Mouse (Mus musculus) forebrain, embryonic 13.5 days (tissue): ENCODE measurements at regions not wholly inside any gene's neighbourhood (a gene's known extent, or its start where the extent isn't known, plus 50 kb on each side); places are given as distances from the start of the nearest gene placed in this dataset.

Experiments
- ATAC-seq: fragments of 200-750 bp; cut with Nextera tagmentation; 2 replicates; pipeline ENCODE4 v1.8.0; 2017
- H3K27ac ChIP-seq: fragments of 300-500 bp; sonication (generic); 2 replicates; pipeline ENCODE4 v1.5.1; 2015; ENCODE audit warnings: inconsistent platforms, mild to moderate bottlenecking, moderate library complexity
- H3K27me3 ChIP-seq: fragments of 300-500 bp; sonication (generic); 2 replicates; pipeline ENCODE4 v1.6.1; 2015; ENCODE audit warnings: mild to moderate bottlenecking, inconsistent platforms
- H3K36me3 ChIP-seq: fragments of 300-500 bp; sonication (generic); 2 replicates; pipeline ENCODE4 v1.6.1; 2015; ENCODE audit warnings: mild to moderate bottlenecking, inconsistent platforms; ENCODE audit not compliant: poor library complexity, severe bottlenecking
- H3K4me1 ChIP-seq: fragments of 300-500 bp; sonication (generic); 2 replicates; pipeline ENCODE4 v1.6.1; 2015; ENCODE audit warnings: inconsistent platforms
- H3K4me2 ChIP-seq: fragments of 300-500 bp; sonication (generic); 2 replicates; pipeline ENCODE4 v1.6.1; 2015; ENCODE audit warnings: inconsistent platforms, mild to moderate bottlenecking, moderate library complexity
- H3K4me3 ChIP-seq: fragments of 300-500 bp; sonication (generic); 2 replicates; pipeline ENCODE4 v1.5.1; 2015; ENCODE audit warnings: mild to moderate bottlenecking, inconsistent platforms
- H3K9ac ChIP-seq: fragments of 300-500 bp; sonication (generic); 2 replicates; pipeline ENCODE4 v1.6.1; 2015; ENCODE audit warnings: mild to moderate bottlenecking, inconsistent platforms
- H3K9me3 ChIP-seq: fragments of 300-500 bp; sonication (generic); replicated peaks from 2 replicates; pipeline ENCODE4 v1.6.1; 2016; ENCODE audit warnings: inconsistent platforms
- WGBS: fragments of 180-500 bp; shearing (Covaris S2); methylation state at CpG from one replicate; pipeline ENCODE4 v1.1.7; 2015; 5-methylcytosine and 5-hydroxymethylcytosine counted together

DNA sequence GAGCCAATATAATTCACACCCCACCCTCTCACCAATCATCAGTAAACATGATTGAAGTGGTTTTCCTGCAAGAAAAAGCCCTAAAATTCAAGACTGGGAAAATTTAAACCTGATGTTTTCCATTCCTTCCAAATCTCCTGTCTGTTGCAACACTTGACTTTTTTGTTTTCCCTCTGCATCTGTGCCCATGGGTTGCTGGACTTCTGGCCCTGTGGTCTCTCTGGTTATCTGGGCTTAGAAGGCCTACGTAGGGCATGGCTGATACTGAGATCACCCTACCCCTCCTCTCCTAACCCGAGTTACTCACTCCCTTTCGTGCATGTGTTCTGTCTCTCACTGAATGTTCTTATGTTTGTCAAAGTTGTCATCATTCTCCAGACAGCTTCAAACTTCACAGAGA is 87.9 kb upstream of the Ghr start:
- no peak overlapping the region for H3K4me3 ChIP-seq
- no peaks in the 10 kb centered on the region for H3K27me3 ChIP-seq
- no peak overlapping the region for H3K9ac ChIP-seq
- ATAC-seq: no peak
- H3K27ac ChIP-seq: no peak overlapping the region
- no peaks in the 10 kb centered on the region for H3K9me3 ChIP-seq
- WGBS: 92% methylated on average over 3 of the region's 3 CpGs
- no peak overlapping the region for H3K4me2 ChIP-seq
- no peaks in the 10 kb centered on the region for H3K4me1 ChIP-seq
- no peaks in the 10 kb centered on the region for H3K36me3 ChIP-seq

DNA sequence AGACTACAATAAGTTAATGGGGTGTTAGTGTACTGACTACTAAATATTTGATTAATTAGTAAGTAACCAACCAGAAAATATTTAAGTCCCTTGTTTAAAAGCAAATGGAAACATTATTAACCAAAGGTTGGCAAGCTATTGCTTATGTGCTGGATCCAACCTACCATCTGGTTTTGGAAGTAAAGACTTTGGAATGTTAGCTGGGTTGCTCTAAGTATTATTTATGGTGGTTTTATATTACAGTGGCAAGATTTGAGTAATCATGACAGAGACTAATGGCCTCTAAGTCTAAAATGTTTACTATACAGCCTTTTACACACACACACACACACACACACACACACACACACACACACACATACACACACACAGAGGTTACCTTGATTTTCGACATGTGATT is 86.1 kb upstream of the Ghr start:
- H3K36me3 ChIP-seq: no peaks in the 10 kb centered on the region
- no peak for ATAC-seq
- H3K9me3 ChIP-seq: no peaks in the 10 kb centered on the region
- no peaks in the 10 kb centered on the region for H3K27me3 ChIP-seq
- no peak overlapping the region for H3K4me2 ChIP-seq
- H3K27ac ChIP-seq: no peak overlapping the region
- H3K4me1 ChIP-seq: no peaks in the 10 kb centered on the region
- WGBS: 85% methylated on average over 1 of the region's 1 CpGs
- no peak overlapping the region for H3K9ac ChIP-seq
- no peak overlapping the region for H3K4me3 ChIP-seq

DNA sequence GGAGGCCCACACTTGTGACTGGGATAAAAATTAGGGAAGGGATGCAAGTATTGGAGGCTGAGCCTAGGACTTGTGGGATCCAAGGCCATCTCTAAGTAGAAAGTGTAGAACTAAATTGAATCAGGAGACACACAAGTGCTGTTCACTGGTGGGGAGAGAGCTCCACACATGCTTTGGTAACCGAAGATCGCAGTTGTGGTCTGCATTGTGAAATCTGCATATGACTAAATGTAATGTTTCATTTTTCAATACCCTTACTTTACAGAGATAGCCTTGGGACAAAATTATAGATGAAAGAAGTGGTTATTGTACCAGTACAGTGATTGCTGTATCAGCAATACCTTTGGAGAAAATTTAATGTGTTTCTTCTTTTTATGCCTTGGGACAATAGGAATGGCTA is 85.6 kb upstream of the Ghr start:
- H3K4me1 ChIP-seq: no peaks in the 10 kb centered on the region
- no peaks in the 10 kb centered on the region for H3K36me3 ChIP-seq
- no peaks in the 10 kb centered on the region for H3K9me3 ChIP-seq
- no peak overlapping the region for H3K9ac ChIP-seq
- no peak overlapping the region for H3K27ac ChIP-seq
- no peaks in the 10 kb centered on the region for H3K27me3 ChIP-seq
- 91% methylated on average over 2 of the region's 2 CpGs for WGBS
- ATAC-seq: no peak
- no peak overlapping the region for H3K4me3 ChIP-seq
- no peak overlapping the region for H3K4me2 ChIP-seq

DNA sequence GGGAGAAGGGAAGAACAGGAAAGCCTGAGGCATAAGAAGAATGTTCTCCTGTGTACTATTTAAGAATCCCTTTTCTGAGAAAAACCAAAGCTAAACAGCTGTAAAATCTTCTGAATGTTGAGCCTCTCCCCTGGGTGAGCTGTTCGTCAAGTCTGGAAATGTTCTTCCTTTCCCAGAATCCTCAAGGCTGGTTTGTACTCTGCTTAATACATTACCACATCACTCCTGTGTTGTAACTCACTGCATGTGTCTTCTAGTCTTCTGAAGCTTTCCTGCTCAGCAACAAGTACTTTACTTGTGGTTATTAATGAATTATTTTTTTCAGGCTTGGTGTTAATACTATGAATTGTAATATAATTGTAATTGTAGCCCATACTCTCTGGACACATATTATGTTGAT is 65.4 kb upstream of the Ghr start:
- H3K4me1 ChIP-seq: no peaks in the 10 kb centered on the region
- WGBS: 76% methylated on average over 1 of the region's 1 CpGs
- no peak overlapping the region for H3K9ac ChIP-seq
- no peak for ATAC-seq
- no peak overlapping the region for H3K4me3 ChIP-seq
- H3K36me3 ChIP-seq: no peaks in the 10 kb centered on the region
- H3K4me2 ChIP-seq: no peak overlapping the region
- no peak overlapping the region for H3K27ac ChIP-seq
- no peaks in the 10 kb centered on the region for H3K27me3 ChIP-seq
- no peaks in the 10 kb centered on the region for H3K9me3 ChIP-seq

DNA sequence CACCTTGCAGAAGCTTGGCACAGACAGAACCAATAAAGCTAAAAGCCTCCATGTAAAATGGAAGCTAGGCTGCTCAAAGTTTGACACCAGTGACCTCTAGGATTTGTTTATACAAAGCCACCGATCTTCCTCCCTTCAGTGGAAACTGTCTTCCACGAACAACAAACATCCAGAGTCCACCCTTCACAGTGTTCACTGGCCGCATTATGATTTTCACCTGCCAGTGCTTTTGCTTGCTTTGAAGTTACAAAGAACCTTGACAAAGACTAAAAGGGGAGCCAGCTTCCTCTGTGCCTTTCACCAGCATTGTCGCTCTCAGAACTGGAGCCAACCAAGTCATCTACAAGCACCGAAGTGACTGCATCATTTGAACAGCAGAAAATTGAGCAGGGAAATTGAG is 56.8 kb upstream of the Ghr start:
- H3K4me2 ChIP-seq: no peak overlapping the region

More for the DNA sequence above, 56.8 kb upstream of the Ghr start:
- Histone ChIP-seq H3K27ac (no peak overlapping the region), H3K4me1 (no peaks in the 10 kb centered on the region), H3K9me3 (no peaks in the 10 kb centered on the region), H3K4me3 (no peak overlapping the region), H3K9ac (no peak overlapping the region), H3K27me3 (no peaks in the 10 kb centered on the region), H3K36me3 (no peaks in the 10 kb centered on the region)
- 81% methylated on average over 5 of the region's 5 CpGs for WGBS
- no peak for ATAC-seq
